Mouse (Mus musculus) CH12.LX (cell line): ENCODE measurements around the gene Rem2. TPM values are rescaled to one million over a fixed set of nuclear protein-coding genes. Genes with fewer than 3 reads are reported as not detected.

Experiments used
- DNase-seq: peaks from one replicate; pipeline ENCODE4 v3.0.0-alpha.2; 2013; ENCODE audit errors: extremely low read depth
- H3K27ac ChIP-seq: 2 replicates; pipeline ENCODE4 v1.5.1; 2012; ENCODE audit warnings: low read depth, mild to moderate bottlenecking, control low read depth, moderate library complexity; ENCODE audit not compliant: insufficient read depth
- H3K27me3 ChIP-seq: replicated peaks from 2 replicates; pipeline ENCODE3; 2012; ENCODE audit warnings: inconsistent platforms
- H3K36me3 ChIP-seq, 2 experiments: replicated peaks in 1 of 2; 2 replicates each; pipeline versions ENCODE3 to v1.6.1; 2012; ENCODE audit warnings: inconsistent platforms in 1 of 2, low read length in 1 of 2, mild to moderate bottlenecking in 1 of 2, mixed read lengths in 1 of 2, moderate library complexity in 1 of 2; ENCODE audit not compliant: control insufficient read depth in 1 of 2, insufficient read depth in 1 of 2
- H3K4me1 ChIP-seq, 2 experiments: 2 replicates each; pipeline ENCODE4 v1.6.1; 2012; ENCODE audit warnings: inconsistent platforms in 1 of 2, moderate library complexity in 1 of 2; ENCODE audit not compliant: insufficient read depth in 2 of 2, control insufficient read depth in 1 of 2
- H3K4me2 ChIP-seq: 2 replicates; pipeline ENCODE4 v1.6.1; 2012; ENCODE audit warnings: low read depth, mild to moderate bottlenecking, control low read depth; ENCODE audit not compliant: poor library complexity, insufficient read depth, severe bottlenecking
- H3K4me3 ChIP-seq, 3 experiments: fragments of 150-350 bp in 1 of 3; sonication (generic) in 1 of 3; replicated peaks in 1 of 3; 2 replicates each; pipeline versions ENCODE3 to v1.5.1; 2011 to 2012; ENCODE audit warnings: low read depth in 2 of 3, low read length in 2 of 3, mild to moderate bottlenecking in 2 of 3, moderate library complexity in 2 of 3, control low read depth in 1 of 3, improper control_type of control experiment in 1 of 3, inconsistent platforms in 1 of 3, mixed read lengths in 1 of 3; ENCODE audit not compliant: poor library complexity in 1 of 3
- H3K79me2 ChIP-seq: replicated peaks from 2 replicates; pipeline ENCODE4 v1.6.1; 2012; ENCODE audit warnings: mild to moderate bottlenecking, moderate library complexity; ENCODE audit not compliant: control insufficient read depth, poor library complexity, insufficient read depth, severe bottlenecking; ENCODE audit errors: extremely low read depth
- H3K9ac ChIP-seq: 2 replicates; pipeline ENCODE4 v1.6.1; 2012; ENCODE audit warnings: low read depth, mild to moderate bottlenecking, control low read depth, moderate library complexity; ENCODE audit not compliant: insufficient read depth
- H3K9me3 ChIP-seq: replicated peaks from 2 replicates; pipeline ENCODE3; 2012; ENCODE audit warnings: low read length, inconsistent platforms, mixed read lengths
- BHLHE40 ChIP-seq: IDR thresholded peaks from 2 replicates; pipeline ENCODE4 v1.6.1; 2011; ENCODE audit warnings: mild to moderate bottlenecking, low read depth, low read length, improper control_type of control experiment
- CHD1 ChIP-seq: IDR thresholded peaks from 2 replicates; pipeline ENCODE4 v1.6.1; 2012; ENCODE audit warnings: low read depth, low read length, improper control_type of control experiment, inconsistent platforms
- CHD2 ChIP-seq: IDR thresholded peaks from 2 replicates; pipeline ENCODE4 v1.6.1; 2011; ENCODE audit warnings: low read length, improper control_type of control experiment
- CTCF ChIP-seq, 2 experiments: IDR thresholded peaks in 1 of 2; conservative IDR thresholded peaks in 1 of 2; 2 replicates each; pipeline ENCODE4 v1.5.1; 2011 to 2012; ENCODE audit warnings: low read depth in 2 of 2, low read length in 2 of 2, improper control_type of control experiment in 1 of 2, inconsistent platforms in 1 of 2, mild to moderate bottlenecking in 1 of 2, moderate library complexity in 1 of 2
- E2F4 ChIP-seq: IDR thresholded peaks from 2 replicates; pipeline ENCODE4 v1.6.1; 2011; ENCODE audit warnings: low read depth, low read length, improper control_type of control experiment; ENCODE audit not compliant: insufficient replicate concordance
- ETS1 ChIP-seq: conservative IDR thresholded peaks from 2 replicates; pipeline ENCODE4 v1.6.1; 2012; ENCODE audit warnings: low read depth, mild to moderate bottlenecking, inconsistent platforms, low read length, improper control_type of control experiment, moderate library complexity
- HCFC1 ChIP-seq: IDR thresholded peaks from 2 replicates; pipeline ENCODE4 v1.6.1; 2012; ENCODE audit warnings: low read depth, mild to moderate bottlenecking, inconsistent platforms, low read length, improper control_type of control experiment
- JUN ChIP-seq: IDR thresholded peaks from 2 replicates; pipeline ENCODE4 v1.6.1; 2011; ENCODE audit warnings: low read depth, mild to moderate bottlenecking, low read length, improper control_type of control experiment, moderate library complexity; ENCODE audit not compliant: insufficient read depth
- MAZ ChIP-seq: IDR thresholded peaks from 2 replicates; pipeline ENCODE4 v1.6.1; 2012; ENCODE audit warnings: low read depth, mild to moderate bottlenecking, inconsistent platforms, low read length, improper control_type of control experiment, moderate library complexity
- MEF2A ChIP-seq: IDR thresholded peaks from 2 replicates; pipeline ENCODE4 v1.6.1; 2014; ENCODE audit warnings: low read depth, mild to moderate bottlenecking, inconsistent platforms, low read length, improper control_type of control experiment, borderline replicate concordance
- MYC ChIP-seq: IDR thresholded peaks from 2 replicates; pipeline ENCODE4 v1.6.1; 2011; ENCODE audit warnings: low read depth, mild to moderate bottlenecking, improper control_type of control experiment, low read length
- PAX5 ChIP-seq: IDR thresholded peaks from 2 replicates; pipeline ENCODE4 v1.6.1; 2012; ENCODE audit warnings: low read length, inconsistent platforms, mixed read lengths
- POLR2A ChIP-seq: IDR thresholded peaks from 2 replicates; pipeline ENCODE4 v1.6.1; 2011; ENCODE audit warnings: low read depth, mild to moderate bottlenecking, improper control_type of control experiment, low read length
- POLR2AphosphoS2 ChIP-seq: IDR thresholded peaks from 2 replicates; pipeline ENCODE4 v1.6.1; 2011; ENCODE audit warnings: low read depth, low read length, improper control_type of control experiment
- RAD21 ChIP-seq: IDR thresholded peaks from 2 replicates; pipeline ENCODE4 v1.6.1; 2011; ENCODE audit warnings: low read depth, mild to moderate bottlenecking, low read length, improper control_type of control experiment, moderate library complexity
- RCOR1 ChIP-seq: conservative IDR thresholded peaks from 2 replicates; pipeline ENCODE4 v1.6.1; 2012; ENCODE audit warnings: low read depth, mild to moderate bottlenecking, inconsistent platforms, low read length, improper control_type of control experiment
- TCF12 ChIP-seq: IDR thresholded peaks from 2 replicates; pipeline ENCODE4 v1.6.1; 2014; ENCODE audit warnings: low read depth, mild to moderate bottlenecking, inconsistent platforms, low read length, improper control_type of control experiment
- UBTF ChIP-seq: IDR thresholded peaks from 2 replicates; pipeline ENCODE4 v1.6.1; 2012; ENCODE audit warnings: low read depth, mild to moderate bottlenecking, inconsistent platforms, low read length, improper control_type of control experiment, moderate library complexity
- USF1 ChIP-seq: IDR thresholded peaks from 2 replicates; pipeline ENCODE4 v1.6.1; 2014; ENCODE audit warnings: low read depth, mild to moderate bottlenecking, inconsistent platforms, low read length, improper control_type of control experiment
- ZKSCAN1 ChIP-seq: IDR thresholded peaks from 2 replicates; pipeline ENCODE4 v1.6.1; 2012; ENCODE audit warnings: low read depth, inconsistent platforms, low read length, improper control_type of control experiment, borderline replicate concordance
- ZNF384 ChIP-seq: IDR thresholded peaks from 2 replicates; pipeline ENCODE4 v1.6.1; 2012; ENCODE audit warnings: low read depth, low read length, improper control_type of control experiment, inconsistent platforms
- dilution Hi-C: fragments of 300-500 bp; cut with MboI; formaldehyde crosslinking; loops from 2 replicates; pipeline ENCODE4 v1.14.3; 2020; ENCODE audit warnings: low sequenced_read_pairs; ENCODE audit not compliant: extremely low pct_unique_long_range_greater_than_20kb, extremely low pct_ligation_motif_present
- in situ Hi-C: fragments of 300-500 bp; cut with MboI; formaldehyde crosslinking; loops from 3 replicates; pipeline ENCODE4 v1.14.3; 2019; ENCODE audit warnings: low sequenced_read_pairs, low pct_ligation_motif_present, low pct_unique_long_range_greater_than_20kb, mixed read lengths
- polyA plus RNA-seq: library from polyadenylated mRNA; unstranded; fragments of >175 nt; gene quantifications from 2 replicates; pipeline ENCODE4 v1.2.1, GENCODE M21; 2012; ENCODE audit warnings: low read depth; ENCODE audit not compliant: insufficient read length
- total RNA-seq, 2 experiments: library from RNA; depleted of rRNA; stranded (reverse); fragments of 300-350 nt in 1 of 2; fragments of >200 nt in 1 of 2; gene quantifications; 2 replicates each; pipeline ENCODE4 v1.2.3; 2012 to 2014

Gene Rem2
- total and polyA plus RNA-seq, 3 experiments, result 0.08 TPM; not detected in 2

DNA sequence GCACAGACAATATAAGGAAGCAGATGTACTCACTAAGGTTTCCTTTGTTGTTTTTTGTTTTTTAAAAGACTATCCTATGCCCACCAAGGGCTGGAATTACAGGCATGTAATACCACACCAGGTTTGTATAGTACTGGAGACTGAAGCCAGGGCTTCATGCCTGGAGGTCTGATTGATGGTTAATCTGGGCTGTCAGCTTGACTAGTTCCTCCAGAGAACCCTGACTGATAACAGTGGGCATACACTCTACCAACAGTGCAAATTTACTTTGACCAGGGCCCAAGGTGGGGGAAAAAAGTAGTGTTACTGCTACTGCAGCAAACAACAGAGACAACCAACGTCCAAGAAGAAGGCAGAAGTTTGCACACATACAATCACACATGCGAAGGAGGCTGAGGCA lies 4.4 kb upstream of the Rem2 start:
- H3K4me1 ChIP-seq, result peaks cover 3 to 11% of the 10 kb centered on the region in 2 experiments; a peak in 3 of 4 replicates
- peaks cover 41 to 58% of the 10 kb centered on the region in 2 experiments for H3K36me3 ChIP-seq
- dilution Hi-C loops (no loop called here), in situ Hi-C loops (no loop called here)
- DNase-seq, result no peak
- H3K27ac ChIP-seq, result no peak overlapping the region
- H3K27me3 ChIP-seq, result no peaks in the 10 kb centered on the region
- no peak overlapping the region for H3K4me3 ChIP-seq
- H3K4me2 ChIP-seq, result no peak overlapping the region
- H3K9me3 ChIP-seq, result no peaks in the 10 kb centered on the region
- TF ChIP-seq UBTF (no peak), BHLHE40 (no peak), TCF12 (no peak), JUN (no peak), RAD21 (no peak), PAX5 (no peak), HCFC1 (no peak), ZNF384 (no peak), USF1 (no peak), MAZ (no peak), CTCF (conservative IDR thresholded peaks at IDR 0.05 in 1 of 2, IDR thresholded peaks at IDR 0.05 in 1 of 2; ENCODE audit: low read depth in 2 of 2, low read length in 2 of 2) (no peak), RCOR1 (no peak), CHD2 (no peak), CHD1 (no peak)
- peaks cover 4% of the 10 kb centered on the region; the same call in 1 of the 2 replicates for H3K79me2 ChIP-seq
- H3K9ac ChIP-seq, result no peak overlapping the region

- dilution Hi-C loops, result no loop called here
- in situ Hi-C loops, result no loop called here
These were observed 3.2 kb upstream of the Rem2 start for GRCm38 (mm10) chr14:54472671-54473070.

More at GRCm38 (mm10) chr14:54472671-54473070, 3.2 kb upstream of the Rem2 start:
- Histone ChIP-seq H3K79me2 (no peaks in the 10 kb centered on the region), H3K9me3 (no peaks in the 10 kb centered on the region), H3K27ac (no peak overlapping the region), H3K9ac (no peak overlapping the region), H3K27me3 (no peaks in the 10 kb centered on the region), H3K4me2 (no peak overlapping the region), H3K36me3 (peaks cover 30 to 46% of the 10 kb centered on the region in 2 experiments), H3K4me3 (no peak overlapping the region), H3K4me1 (peaks cover 3 to 17% of the 10 kb centered on the region in 2 experiments; a peak in 3 of 4 replicates)
- DNase-seq, result no peak
- TF ChIP-seq ZKSCAN1 (no peak), POLR2A (no peak), POLR2AphosphoS2 (no peak), RAD21 (no peak), ETS1 (no peak), MEF2A (no peak), CHD2 (no peak), MAZ (no peak), ZNF384 (no peak), HCFC1 (no peak), E2F4 (no peak), BHLHE40 (no peak), MYC (no peak)
